15 mouse cellular contexts compared by ENCODE assay signal in the genomic region with DNA sequence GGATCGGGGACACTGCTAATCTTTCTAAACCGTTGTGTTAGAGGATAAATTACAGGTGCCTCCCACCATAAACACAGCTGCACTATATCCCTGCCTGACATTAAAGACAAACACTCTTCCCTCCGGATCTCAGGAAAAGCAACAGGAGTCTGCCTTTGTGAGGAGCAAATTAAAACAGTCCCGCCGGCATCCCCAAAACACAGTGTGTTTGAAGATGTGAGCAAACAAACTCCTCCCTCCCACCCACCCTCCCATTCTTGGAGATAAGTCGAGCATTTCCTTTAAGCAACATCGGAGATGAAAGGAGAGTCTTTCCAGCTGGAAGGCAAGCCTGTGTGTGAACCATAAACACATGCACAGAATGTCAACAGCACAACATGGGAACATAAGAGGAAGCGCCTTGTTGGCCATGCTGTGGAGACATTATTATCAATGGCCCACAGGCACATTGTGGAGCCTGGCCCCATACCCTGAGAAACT.
DNase-seq lines count a peak whose midpoint lies in the region; ATAC-seq and TF ChIP-seq lines count a peak whose summit lies in the region.
"Had no signal": no experiment of that assay in that cellular context is flagged by ENCODE, and none has a peak within 500 bp of the region (broad histone marks: within the 10 kb centered on the region; RNA-seq: fewer than 3 reads in every experiment).

No protein-coding gene starts in this region.

- peak; percentile 25; the same call in 1 of the 2 replicates for ATAC-seq in forebrain, postnatal 0 days
- no peak for ATAC-seq in forebrain, embryonic 16.5 days
- peak; percentile 64 for ATAC-seq in kidney, postnatal 0 days (replicated peaks; ENCODE audit: low FRiP score, low read depth)
- ATAC-seq in limb, embryonic 11.5 days (ENCODE audit: insufficient number of reproducible peaks, low FRiP score, low TSS enrichment, low read depth) = no peak
- ATAC-seq: hindbrain, embryonic 16.5 days had no signal

- DNase-seq in forebrain, postnatal 0 days = no peak
- peak; percentile 90 for DNase-seq in kidney, postnatal 0 days (ENCODE audit: low spot score)
- no peak for DNase-seq in kidney, adult 9 months
- DNase-seq in brain, embryonic 14.5 days (ENCODE audit: low read depth) = peak; percentile 51
- DNase-seq in limb, embryonic 11.5 days (ENCODE audit: low spot score) = peak; percentile 22
- no peak for DNase-seq in thymus, postnatal 10 days (ENCODE audit: low spot score in 2 of 2)
- no peak for DNase-seq in cerebellum, postnatal 10 days
- DNase-seq: adrenal gland, postnatal 25 days; left cerebral cortex, postnatal 4 days; right cerebral cortex, postnatal 14 days; thymus, postnatal 25 days had no signal

- 14% methylated on average over 8 of the region's 8 CpGs for WGBS in forebrain, postnatal 0 days
- 9% methylated on average over 8 of the region's 8 CpGs for WGBS in forebrain, embryonic 16.5 days
- 8% methylated on average over 8 of the region's 8 CpGs for WGBS in kidney, postnatal 0 days
- 4% methylated on average over 8 of the region's 8 CpGs for WGBS in limb, embryonic 11.5 days

- H3K4me1 ChIP-seq in forebrain, postnatal 0 days (ENCODE audit: insufficient read depth) = no peaks in the 10 kb centered on the region
- peaks cover 5% of the 10 kb centered on the region; the same call in 1 of the 2 replicates for H3K4me1 ChIP-seq in forebrain, embryonic 16.5 days (replicated peaks; ENCODE audit: control insufficient read depth, insufficient read depth, low read length)
- H3K4me1 ChIP-seq in kidney, postnatal 0 days (replicated peaks; ENCODE audit: insufficient read depth, low read length) = no peaks in the 10 kb centered on the region
- H3K4me1 ChIP-seq in limb, embryonic 11.5 days (ENCODE audit: control insufficient read depth, insufficient read depth, low read length) = no peaks in the 10 kb centered on the region
- H3K4me1 ChIP-seq: liver, embryonic 15.5 days had no signal

- no peaks in the 10 kb centered on the region for H3K36me3 ChIP-seq in forebrain, postnatal 0 days (ENCODE audit: insufficient read depth)
- H3K36me3 ChIP-seq in forebrain, embryonic 16.5 days (ENCODE audit: control insufficient read depth, insufficient read depth) = no peaks in the 10 kb centered on the region
- no peaks in the 10 kb centered on the region for H3K36me3 ChIP-seq in kidney, postnatal 0 days (ENCODE audit: insufficient read depth, low read length)
- H3K36me3 ChIP-seq in limb, embryonic 11.5 days (ENCODE audit: control insufficient read depth, insufficient read depth, low read length) = no peaks in the 10 kb centered on the region
- H3K36me3 ChIP-seq: liver, embryonic 15.5 days had no signal

- no peaks in the 10 kb centered on the region for H3K9me3 ChIP-seq in forebrain, postnatal 0 days (ENCODE audit: low read length)
- H3K9me3 ChIP-seq in forebrain, embryonic 16.5 days (ENCODE audit: control insufficient read depth, low read length) = no peaks in the 10 kb centered on the region
- H3K9me3 ChIP-seq in kidney, postnatal 0 days (replicated peaks; ENCODE audit: low read length) = no peaks in the 10 kb centered on the region
- no peaks in the 10 kb centered on the region for H3K9me3 ChIP-seq in limb, embryonic 11.5 days (ENCODE audit: control insufficient read depth, low read length)
- H3K9me3 ChIP-seq: liver, embryonic 15.5 days had no signal

- no peaks in the 10 kb centered on the region for H3K27me3 ChIP-seq in forebrain, postnatal 0 days (ENCODE audit: insufficient read depth, low read length)
- no peaks in the 10 kb centered on the region for H3K27me3 ChIP-seq in forebrain, embryonic 16.5 days (replicated peaks; ENCODE audit: control insufficient read depth, insufficient read depth, low read length)
- H3K27me3 ChIP-seq in kidney, postnatal 0 days (ENCODE audit: insufficient read depth, low read length) = no peaks in the 10 kb centered on the region
- H3K27me3 ChIP-seq in limb, embryonic 11.5 days (ENCODE audit: control insufficient read depth, insufficient read depth, low read length) = no peaks in the 10 kb centered on the region
- H3K27me3 ChIP-seq: liver, embryonic 15.5 days had no signal

- no peak overlapping the region for H3K4me3 ChIP-seq in forebrain, postnatal 0 days (ENCODE audit: low read depth, low read length)
- no peak overlapping the region for H3K4me3 ChIP-seq in forebrain, embryonic 16.5 days (replicated peaks; ENCODE audit: low read length)
- H3K4me3 ChIP-seq in kidney, postnatal 0 days (replicated peaks; ENCODE audit: low read depth, low read length) = no peak overlapping the region
- H3K4me3 ChIP-seq in limb, embryonic 11.5 days (ENCODE audit: low read depth, low read length) = no peak overlapping the region
- H3K4me3 ChIP-seq: erythroblast, embryonic 14.5 days; liver, embryonic 15.5 days had no signal

- no peak for TF ChIP-seq CTCF in forebrain, postnatal 0 days (IDR thresholded peaks at IDR 0.05; ENCODE audit: low read depth)
- TF ChIP-seq CTCF in kidney, postnatal 0 days (IDR thresholded peaks at IDR 0.05; ENCODE audit: low read depth) = no peak
- no peak for TF ChIP-seq CTCF in brain, embryonic 14.5 days (IDR thresholded peaks at IDR 0.05; ENCODE audit: borderline replicate concordance, extremely low read depth, insufficient read depth, insufficient read length)

- no peak overlapping the region for H3K27ac ChIP-seq in forebrain, postnatal 0 days (ENCODE audit: low read depth, low read length)
- H3K27ac ChIP-seq in forebrain, embryonic 16.5 days (ENCODE audit: low read length) = no peak overlapping the region
- peak overlapping the region; percentile 60 for H3K27ac ChIP-seq in kidney, postnatal 0 days
- no peak overlapping the region for H3K27ac ChIP-seq in limb, embryonic 11.5 days (replicated peaks; ENCODE audit: low read depth, low read length)
- H3K27ac ChIP-seq: liver, embryonic 15.5 days had no signal

- no peak overlapping the region for H3K4me2 ChIP-seq in forebrain, postnatal 0 days (ENCODE audit: low read depth)
- no peak overlapping the region for H3K4me2 ChIP-seq in forebrain, embryonic 16.5 days (ENCODE audit: low read length)
- H3K4me2 ChIP-seq in kidney, postnatal 0 days (ENCODE audit: low read length) = no peak overlapping the region
- no peak overlapping the region for H3K4me2 ChIP-seq in limb, embryonic 11.5 days (ENCODE audit: low read depth, severe bottlenecking)
- H3K4me2 ChIP-seq: liver, embryonic 15.5 days had no signal

- no peak overlapping the region for H3K9ac ChIP-seq in forebrain, postnatal 0 days
- no peak overlapping the region for H3K9ac ChIP-seq in forebrain, embryonic 16.5 days (replicated peaks; ENCODE audit: low read depth, low read length)
- no peak overlapping the region for H3K9ac ChIP-seq in kidney, postnatal 0 days (ENCODE audit: low read depth, low read length)
- H3K9ac ChIP-seq in limb, embryonic 11.5 days (ENCODE audit: low read length) = no peak overlapping the region
- H3K9ac ChIP-seq: liver, embryonic 15.5 days had no signal

- TF ChIP-seq POLR2A in brain, embryonic 14.5 days (IDR thresholded peaks at IDR 0.05; ENCODE audit: borderline replicate concordance, extremely low read depth, insufficient read depth, insufficient read length, poor library complexity, severe bottlenecking) = no peak

Comparison
In these comparisons a context has a peak if more than half of its experiments do, and no peak if none do; other contexts are left out.
1. ATAC-seq: peak in forebrain, postnatal 0 days (single experiment) and kidney, postnatal 0 days (single experiment); none in forebrain, embryonic 16.5 days (single experiment) and limb, embryonic 11.5 days (single experiment).
2. DNase-seq: peak in kidney, postnatal 0 days (single experiment), brain, embryonic 14.5 days (single experiment) and limb, embryonic 11.5 days (single experiment); none in forebrain, postnatal 0 days (single experiment), kidney, adult 9 months (single experiment), thymus, postnatal 10 days (0 of 2) and cerebellum, postnatal 10 days (0 of 2).